Mouse (Mus musculus) hindbrain, embryonic 10.5 days (tissue): Measurements from ENCODE around the gene Ift80. TPM values are rescaled to one million over a fixed set of nuclear protein-coding genes. Genes with fewer than 3 reads are reported as not detected.
"Not testable (repeated sequence)": the region's sequence is repeated elsewhere in the genome, so short reads cannot be mapped to it uniquely, and the experiment has no call there.

Source experiments
- DNase-seq: peaks from one replicate; pipeline ENCODE4 v3.0.0-alpha.2; 2017; ENCODE audit warnings: low spot score
- H3K27ac ChIP-seq: fragments of 300-500 bp; sonication (generic); 2 replicates; pipeline ENCODE4 v1.5.1; 2016; ENCODE audit warnings: mild to moderate bottlenecking, moderate library complexity
- H3K27me3 ChIP-seq: fragments of 300-500 bp; sonication (generic); 2 replicates; pipeline ENCODE4 v1.6.1; 2016; ENCODE audit warnings: mild to moderate bottlenecking; ENCODE audit not compliant: poor library complexity, insufficient read depth, severe bottlenecking
- H3K36me3 ChIP-seq: fragments of 300-500 bp; sonication (generic); 2 replicates; pipeline ENCODE4 v1.6.1; 2016; ENCODE audit warnings: mild to moderate bottlenecking, moderate library complexity
- H3K4me1 ChIP-seq: fragments of 300-500 bp; sonication (generic); replicated peaks from 2 replicates; pipeline ENCODE4 v1.6.1; 2016; ENCODE audit warnings: mild to moderate bottlenecking
- H3K4me3 ChIP-seq: fragments of 300-500 bp; sonication (generic); 2 replicates; pipeline ENCODE4 v1.5.1; 2016; ENCODE audit warnings: mild to moderate bottlenecking, moderate library complexity
- H3K9me3 ChIP-seq: fragments of 300-500 bp; sonication (generic); 2 replicates; pipeline ENCODE4 v1.6.1; 2016; ENCODE audit warnings: mild to moderate bottlenecking, moderate library complexity
- WGBS: fragments of 180-500 bp; shearing (Covaris S2); methylation state at CpG from one replicate; pipeline ENCODE4 v1.1.7; 2016; 5-methylcytosine and 5-hydroxymethylcytosine counted together
- polyA plus RNA-seq: library from polyadenylated mRNA; unstranded; fragments of >200 nt; fragmentation: Nextera tagmentation; extraction: Ambion mirVana; gene quantifications from 2 replicates; pipeline ENCODE4 v1.2.1, GENCODE M21; 2016

Gene Ift80
- polyA plus RNA-seq, 1 experiment from 2014 or later: 12.9 TPM

GRCm38 (mm10) chr3:68949381-68949780 lies 55.0 kb downstream of the Ift80 start:
- DNase-seq: peak; percentile 18
- Histone ChIP-seq H3K4me1 (peaks cover 7% of the 10 kb centered on the region), H3K27me3 (no peaks in the 10 kb centered on the region), H3K27ac (no peak overlapping the region), H3K4me3 (no peak overlapping the region), H3K9me3 (no peaks in the 10 kb centered on the region), H3K36me3 (peaks cover 27% of the 10 kb centered on the region; the same call in 1 of the 2 replicates)
- WGBS: 51% methylated on average over 8 of the region's 8 CpGs

- Histone ChIP-seq H3K4me3 (no peak overlapping the region), H3K27ac (no peak overlapping the region), H3K9me3 (no peaks in the 10 kb centered on the region), H3K27me3 (no peaks in the 10 kb centered on the region), H3K4me1 (peaks cover 7% of the 10 kb centered on the region), H3K36me3 (peaks cover 27% of the 10 kb centered on the region; the same call in 1 of the 2 replicates)
- 51% methylated on average over 2 of the region's 2 CpGs for whole genome bisulfite sequencing
- DNase-seq: no peak
These were observed 55.5 kb downstream of the Ift80 start for GRCm38 (mm10) chr3:68948918-68949317.

GRCm38 (mm10) chr3:68941867-68942266 lies 62.5 kb downstream of the Ift80 start:
- Histone ChIP-seq H3K27me3 (no peaks in the 10 kb centered on the region), H3K4me1 (no peaks in the 10 kb centered on the region), H3K27ac (no peak overlapping the region), H3K9me3 (no peaks in the 10 kb centered on the region), H3K4me3 (no peak overlapping the region), H3K36me3 (peaks cover 33% of the 10 kb centered on the region)
- 90% methylated on average over 6 of the region's 6 CpGs for WGBS
- no peak for DNase-seq

- Histone ChIP-seq H3K27me3 (no peaks in the 10 kb centered on the region), H3K27ac (no peak overlapping the region), H3K9me3 (peaks cover 3% of the 10 kb centered on the region; the same call in 1 of the 2 replicates), H3K4me1 (no peaks in the 10 kb centered on the region), H3K36me3 (peaks cover 34% of the 10 kb centered on the region), H3K4me3 (no peak overlapping the region)
- WGBS: 96% methylated on average over 2 of the region's 2 CpGs
- DNase-seq: no peak
These were observed 64.1 kb downstream of the Ift80 start for GRCm38 (mm10) chr3:68940311-68940710.

- 93% methylated on average over 7 of the region's 7 CpGs for WGBS
- peaks cover 35% of the 10 kb centered on the region for H3K36me3 ChIP-seq
- H3K27ac ChIP-seq: no peak overlapping the region
- DNase-seq: no peak
- peaks cover 3% of the 10 kb centered on the region; the same call in 1 of the 2 replicates for H3K9me3 ChIP-seq
- H3K4me1 ChIP-seq: no peaks in the 10 kb centered on the region
- no peaks in the 10 kb centered on the region for H3K27me3 ChIP-seq
- no peak overlapping the region for H3K4me3 ChIP-seq
These were observed 65.1 kb downstream of the Ift80 start for GRCm38 (mm10) chr3:68939312-68939711.

- H3K4me3 ChIP-seq: no peak overlapping the region
- no peak for DNase-seq
- H3K9me3 ChIP-seq: peaks cover 3% of the 10 kb centered on the region; the same call in 1 of the 2 replicates
- no peak overlapping the region for H3K27ac ChIP-seq
- H3K27me3 ChIP-seq: no peaks in the 10 kb centered on the region
- no peaks in the 10 kb centered on the region for H3K4me1 ChIP-seq
- peaks cover 39% of the 10 kb centered on the region for H3K36me3 ChIP-seq
- WGBS: 90% methylated on average over 3 of the region's 3 CpGs
These were observed 67.7 kb downstream of the Ift80 start for GRCm38 (mm10) chr3:68936709-68937108.

- WGBS: 91% methylated on average over 1 of the region's 1 CpGs
- Histone ChIP-seq H3K27ac (no peak overlapping the region), H3K27me3 (no peaks in the 10 kb centered on the region), H3K9me3 (peaks cover 3% of the 10 kb centered on the region; the same call in 1 of the 2 replicates), H3K36me3 (peaks cover 41% of the 10 kb centered on the region), H3K4me3 (no peak overlapping the region), H3K4me1 (no peaks in the 10 kb centered on the region)
- DNase-seq: no peak
These were observed 68.9 kb downstream of the Ift80 start for GRCm38 (mm10) chr3:68935498-68935897.

- H3K27ac ChIP-seq: no peak overlapping the region
- H3K4me3 ChIP-seq: no peak overlapping the region
- H3K9me3 ChIP-seq: peaks cover 3% of the 10 kb centered on the region; the same call in 1 of the 2 replicates
- H3K27me3 ChIP-seq: no peaks in the 10 kb centered on the region
- peaks cover 48% of the 10 kb centered on the region for H3K36me3 ChIP-seq
- no peaks in the 10 kb centered on the region for H3K4me1 ChIP-seq
- DNase-seq: no peak
- WGBS: 91% methylated on average over 7 of the region's 7 CpGs
These were observed 70.1 kb downstream of the Ift80 start for GRCm38 (mm10) chr3:68934259-68934658.

GRCm38 (mm10) chr3:68928619-68929018 lies 75.8 kb downstream of the Ift80 start:
- Histone ChIP-seq H3K4me3 (no peak overlapping the region), H3K4me1 (no peaks in the 10 kb centered on the region), H3K9me3 (no peaks in the 10 kb centered on the region), H3K27ac (no peak overlapping the region), H3K36me3 (peaks cover 30% of the 10 kb centered on the region), H3K27me3 (no peaks in the 10 kb centered on the region)
- WGBS: 78% methylated on average over 9 of the region's 9 CpGs
- DNase-seq: no peak

GRCm38 (mm10) chr3:68907509-68907908 lies 96.9 kb downstream of the Ift80 start:
- H3K9me3 ChIP-seq: no peaks in the 10 kb centered on the region
- 92% methylated on average over 4 of the region's 4 CpGs for WGBS
- H3K36me3 ChIP-seq: peaks cover 9% of the 10 kb centered on the region
- no peak overlapping the region for H3K27ac ChIP-seq
- H3K4me3 ChIP-seq: no peak overlapping the region
- no peaks in the 10 kb centered on the region for H3K4me1 ChIP-seq
- no peak for DNase-seq
- no peaks in the 10 kb centered on the region for H3K27me3 ChIP-seq

GRCm38 (mm10) chr3:68904902-68905778 lies 99.2 kb downstream of the Ift80 start:
- Histone ChIP-seq H3K4me3 (no peak overlapping the region), H3K27me3 (no peaks in the 10 kb centered on the region), H3K27ac (no peak overlapping the region), H3K4me1 (no peaks in the 10 kb centered on the region), H3K36me3 (peaks cover 5% of the 10 kb centered on the region; the same call in 1 of the 2 replicates), H3K9me3 (no peaks in the 10 kb centered on the region)
- WGBS: 85% methylated on average over 2 of the region's 2 CpGs
- no peak for DNase-seq

GRCm38 (mm10) chr3:68902636-68903035 lies 101.7 kb downstream of the Ift80 start:
- not testable (repeated sequence) for H3K9me3 ChIP-seq, DNase-seq, H3K4me3 ChIP-seq, H3K27ac ChIP-seq, H3K27me3 ChIP-seq, H3K4me1 ChIP-seq
- peaks cover 12% of the 10 kb centered on the region; the same call in 1 of the 2 replicates for H3K36me3 ChIP-seq
- WGBS: 88% methylated on average over 20 of the region's 20 CpGs

GRCm38 (mm10) chr3:68897154-68897553 lies 107.2 kb downstream of the Ift80 start:
- H3K27me3 ChIP-seq: no peaks in the 10 kb centered on the region

More at GRCm38 (mm10) chr3:68897154-68897553, 107.2 kb downstream of the Ift80 start:
- H3K27ac ChIP-seq: no peak overlapping the region
- no peak overlapping the region for H3K4me3 ChIP-seq
- DNase-seq: no peak
- no peaks in the 10 kb centered on the region for H3K4me1 ChIP-seq
- 87% methylated on average over 5 of the region's 5 CpGs for WGBS
- H3K36me3 ChIP-seq: peaks cover 18% of the 10 kb centered on the region
- H3K9me3 ChIP-seq: no peaks in the 10 kb centered on the region
